Mouse (Mus musculus) stomach, embryonic 16.5 days (tissue): Measurements from ENCODE around the gene I0C0044D17Rik. TPM values are rescaled to one million over a fixed set of nuclear protein-coding genes. Genes with fewer than 3 reads are reported as not detected.
A peak's percentile ranks its signal among the peaks of the same experiment; 100 is the strongest.
"Not testable (repeated sequence)": the region's sequence is repeated elsewhere in the genome, so short reads cannot be mapped to it uniquely, and the experiment has no call there.

Source experiments
- ATAC-seq: fragments of 200-750 bp; cut with Nextera tagmentation; 2 replicates; pipeline ENCODE4 v1.8.0; 2017; ENCODE audit warnings: moderate number of reproducible peaks, moderate TSS enrichment; ENCODE audit not compliant: insufficient read depth, low FRiP score
- H3K27ac ChIP-seq: fragments of 300-500 bp; sonication (generic); 2 replicates; pipeline ENCODE4 v1.5.1; 2014; ENCODE audit warnings: low read length
- H3K27me3 ChIP-seq: fragments of 300-500 bp; sonication (generic); 2 replicates; pipeline ENCODE4 v1.6.1; 2014; ENCODE audit warnings: low read length, control low read depth, mixed read lengths; ENCODE audit not compliant: control insufficient read depth, insufficient read depth
- H3K36me3 ChIP-seq: fragments of 300-500 bp; sonication (generic); 2 replicates; pipeline ENCODE4 v1.6.1; 2014; ENCODE audit warnings: low read length; ENCODE audit not compliant: control insufficient read depth, insufficient read depth
- H3K4me1 ChIP-seq: fragments of 300-500 bp; sonication (generic); 2 replicates; pipeline ENCODE4 v1.6.1; 2014; ENCODE audit warnings: low read length, control low read depth, mixed read lengths; ENCODE audit not compliant: control insufficient read depth, insufficient read depth
- H3K4me2 ChIP-seq: fragments of 300-500 bp; sonication (generic); 2 replicates; pipeline ENCODE4 v1.6.1; 2014; ENCODE audit warnings: low read depth, low read length, mixed read lengths
- H3K4me3 ChIP-seq: fragments of 300-500 bp; sonication (generic); replicated peaks from 2 replicates; pipeline ENCODE4 v1.5.1; 2014; ENCODE audit warnings: mild to moderate bottlenecking, low read length
- H3K9ac ChIP-seq: fragments of 300-500 bp; sonication (generic); 2 replicates; pipeline ENCODE4 v1.6.1; 2014; ENCODE audit warnings: low read length
- H3K9me3 ChIP-seq: fragments of 300-500 bp; sonication (generic); replicated peaks from 2 replicates; pipeline ENCODE4 v1.6.1; 2016; ENCODE audit warnings: low read length, control low read depth; ENCODE audit not compliant: control insufficient read depth
- WGBS: fragments of 180-500 bp; shearing (Covaris S2); extraction: QIAGEN DNeasy Blood & Tissue Kit; methylation state at CpG from one replicate; pipeline ENCODE4 v1.1.7; 2014; 5-methylcytosine and 5-hydroxymethylcytosine counted together
- polyA plus RNA-seq: library from polyadenylated mRNA; unstranded; fragments of >200 nt; fragmentation: Nextera tagmentation; extraction: Ambion mirVana; gene quantifications from 2 replicates; pipeline ENCODE4 v1.2.1, GENCODE M21; 2015

Gene I0C0044D17Rik
- polyA plus RNA-seq, 1 experiment from 2014 or later = not detected

DNA sequence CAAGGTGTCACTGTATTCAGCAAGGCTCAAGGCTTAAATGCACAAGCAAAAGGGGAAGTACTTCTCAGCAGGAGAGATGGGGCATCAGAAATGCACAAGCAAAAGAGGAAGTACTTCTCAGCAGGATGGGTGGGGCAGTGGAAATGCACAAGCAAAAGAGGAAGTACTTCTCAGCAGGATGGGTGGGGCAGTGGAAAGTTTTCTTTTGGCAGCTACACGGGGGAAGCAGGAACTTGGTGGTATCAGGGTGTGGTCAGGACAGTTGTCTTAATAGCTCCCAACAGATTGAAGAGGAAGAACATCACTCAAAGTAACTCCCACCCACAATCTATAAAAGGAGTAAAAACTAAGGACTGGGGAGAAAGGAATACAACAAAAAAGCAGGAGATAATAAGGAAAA is 26.8 kb upstream of the I0C0044D17Rik start:
- 75% methylated on average over 1 of the region's 1 CpGs for WGBS
- H3K27me3 ChIP-seq, H3K4me2 ChIP-seq, H3K36me3 ChIP-seq, H3K27ac ChIP-seq, H3K4me1 ChIP-seq, H3K9me3 ChIP-seq, ATAC-seq, H3K9ac ChIP-seq, H3K4me3 ChIP-seq: not testable (repeated sequence)

DNA sequence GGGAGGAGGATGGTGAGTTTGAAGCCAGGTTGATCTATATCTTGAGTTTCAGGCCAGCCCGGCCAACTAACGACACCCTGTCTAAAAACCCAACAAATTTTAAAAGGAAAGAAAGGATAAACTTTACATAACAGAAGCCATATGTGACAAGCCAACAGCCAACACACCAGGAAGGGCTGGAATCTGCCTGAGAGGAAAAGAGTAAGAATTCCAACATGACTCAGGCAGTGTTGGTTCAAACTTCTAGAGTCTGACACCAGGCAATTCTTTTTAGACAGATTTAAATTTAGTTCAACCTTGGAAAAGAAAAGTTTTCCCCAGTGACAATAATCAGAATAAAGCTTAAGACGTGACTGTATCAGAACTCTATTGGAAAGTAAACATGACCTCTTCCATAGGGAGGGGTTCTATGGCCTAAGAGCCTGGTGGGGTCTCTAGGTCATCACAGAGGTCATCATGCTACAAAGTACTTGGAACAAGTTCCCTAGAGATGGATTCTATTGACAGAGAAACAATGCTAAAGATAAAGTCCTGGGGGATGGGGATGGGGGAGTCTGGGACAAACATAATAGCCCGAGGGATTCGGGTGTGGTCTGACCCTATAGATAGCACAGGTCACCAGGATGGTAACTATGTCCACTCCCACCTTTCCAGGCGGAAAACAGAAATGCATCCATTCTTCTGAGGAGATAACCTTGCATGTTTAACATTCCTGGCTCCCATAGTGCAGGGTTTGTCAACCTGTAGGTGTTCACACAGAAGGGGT is 23.7 kb upstream of the I0C0044D17Rik start:
- no peak overlapping the region for H3K9ac ChIP-seq
- H3K4me3 ChIP-seq = no peak overlapping the region
- no peak overlapping the region for H3K4me2 ChIP-seq
- ATAC-seq = no peak
- no peaks in the 10 kb centered on the region for H3K27me3 ChIP-seq
- H3K27ac ChIP-seq = no peak overlapping the region
- H3K36me3 ChIP-seq = no peaks in the 10 kb centered on the region
- H3K9me3 ChIP-seq = no peaks in the 10 kb centered on the region
- no peaks in the 10 kb centered on the region for H3K4me1 ChIP-seq
- 28% methylated on average over 6 of the region's 6 CpGs for WGBS

DNA sequence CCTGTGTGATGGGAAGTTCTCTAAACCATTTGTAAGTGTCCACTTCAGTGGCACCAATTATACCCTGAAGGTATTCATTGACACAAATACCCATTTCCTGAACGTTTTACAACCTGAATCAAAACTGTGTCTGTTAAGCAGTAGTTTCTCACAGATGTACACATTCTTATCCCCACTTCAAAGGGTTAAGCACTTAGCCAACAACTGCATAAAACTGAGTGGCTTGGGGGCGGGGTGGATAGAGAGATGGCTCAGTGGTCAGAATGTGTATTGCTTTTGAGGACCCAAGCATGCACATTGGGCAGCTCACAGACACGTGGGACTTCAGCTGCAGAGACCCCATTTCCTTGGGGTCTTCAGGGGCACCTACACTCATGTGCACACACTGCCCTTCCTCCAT is 22.8 kb upstream of the I0C0044D17Rik start:
- no peaks in the 10 kb centered on the region for H3K9me3 ChIP-seq
- no peak for ATAC-seq
- H3K36me3 ChIP-seq = no peaks in the 10 kb centered on the region
- H3K27ac ChIP-seq = no peak overlapping the region
- H3K4me1 ChIP-seq = no peaks in the 10 kb centered on the region
- 39% methylated on average over 3 of the region's 3 CpGs for WGBS
- no peaks in the 10 kb centered on the region for H3K27me3 ChIP-seq
- no peak overlapping the region for H3K4me2 ChIP-seq
- no peak overlapping the region for H3K4me3 ChIP-seq
- no peak overlapping the region for H3K9ac ChIP-seq

DNA sequence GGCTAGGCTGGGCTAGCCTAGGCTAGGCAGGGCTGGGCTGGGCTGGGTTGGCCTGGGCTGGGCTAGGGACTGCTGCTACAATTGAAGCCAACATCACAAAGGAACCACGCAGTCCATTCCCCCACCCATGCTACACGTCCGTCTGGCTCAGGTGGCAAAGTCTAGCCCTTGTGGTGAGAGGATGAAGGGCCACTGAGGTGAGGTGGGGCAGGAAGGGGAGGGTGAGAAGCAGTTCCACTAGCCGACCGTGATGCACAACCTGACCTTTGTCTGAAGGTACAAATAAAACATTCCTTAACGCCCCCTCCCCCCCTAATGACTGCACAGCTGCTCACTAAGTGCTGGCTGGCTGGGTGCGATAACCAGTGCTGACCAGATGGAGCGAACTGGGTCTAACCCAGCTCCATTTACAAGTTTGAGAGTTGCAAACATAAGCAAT is 22.1 kb upstream of the I0C0044D17Rik start:
- H3K27me3 ChIP-seq = no peaks in the 10 kb centered on the region
- H3K4me1 ChIP-seq = no peaks in the 10 kb centered on the region
- no peak overlapping the region for H3K4me2 ChIP-seq
- no peak overlapping the region for H3K9ac ChIP-seq
- 32% methylated on average over 8 of the region's 8 CpGs for WGBS
- H3K4me3 ChIP-seq = no peak overlapping the region
- H3K36me3 ChIP-seq = no peaks in the 10 kb centered on the region
- H3K9me3 ChIP-seq = no peaks in the 10 kb centered on the region
- no peak overlapping the region for H3K27ac ChIP-seq
- peak; percentile 47; the same call in 1 of the 2 replicates for ATAC-seq

DNA sequence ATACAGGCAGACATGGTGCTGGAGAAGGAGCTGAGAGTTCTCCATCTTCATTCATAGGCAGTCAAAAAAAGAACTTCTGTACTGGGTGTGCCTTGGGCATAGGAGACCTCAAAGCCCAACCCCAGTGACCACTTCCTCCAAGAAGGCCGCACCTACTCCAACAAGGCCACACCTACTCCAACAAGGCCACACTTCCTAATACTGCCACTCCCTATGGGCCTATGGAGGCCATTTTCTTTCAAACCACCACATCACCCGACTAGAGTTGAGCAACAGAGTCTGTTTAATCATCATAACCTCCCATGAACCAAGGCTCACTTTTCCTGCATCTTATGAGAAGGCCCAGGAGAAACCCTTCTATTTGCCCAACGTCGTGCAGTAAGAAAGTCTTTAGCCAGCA is 21.6 kb upstream of the I0C0044D17Rik start:
- WGBS = 88% methylated on average over 4 of the region's 4 CpGs
- H3K9ac ChIP-seq = no peak overlapping the region
- H3K36me3 ChIP-seq = no peaks in the 10 kb centered on the region
- H3K4me3 ChIP-seq = no peak overlapping the region
- H3K4me1 ChIP-seq = no peaks in the 10 kb centered on the region
- H3K4me2 ChIP-seq = no peak overlapping the region
- no peaks in the 10 kb centered on the region for H3K27me3 ChIP-seq
- no peaks in the 10 kb centered on the region for H3K9me3 ChIP-seq
- no peak overlapping the region for H3K27ac ChIP-seq
- ATAC-seq = no peak; the same call in 1 of the 2 replicates

DNA sequence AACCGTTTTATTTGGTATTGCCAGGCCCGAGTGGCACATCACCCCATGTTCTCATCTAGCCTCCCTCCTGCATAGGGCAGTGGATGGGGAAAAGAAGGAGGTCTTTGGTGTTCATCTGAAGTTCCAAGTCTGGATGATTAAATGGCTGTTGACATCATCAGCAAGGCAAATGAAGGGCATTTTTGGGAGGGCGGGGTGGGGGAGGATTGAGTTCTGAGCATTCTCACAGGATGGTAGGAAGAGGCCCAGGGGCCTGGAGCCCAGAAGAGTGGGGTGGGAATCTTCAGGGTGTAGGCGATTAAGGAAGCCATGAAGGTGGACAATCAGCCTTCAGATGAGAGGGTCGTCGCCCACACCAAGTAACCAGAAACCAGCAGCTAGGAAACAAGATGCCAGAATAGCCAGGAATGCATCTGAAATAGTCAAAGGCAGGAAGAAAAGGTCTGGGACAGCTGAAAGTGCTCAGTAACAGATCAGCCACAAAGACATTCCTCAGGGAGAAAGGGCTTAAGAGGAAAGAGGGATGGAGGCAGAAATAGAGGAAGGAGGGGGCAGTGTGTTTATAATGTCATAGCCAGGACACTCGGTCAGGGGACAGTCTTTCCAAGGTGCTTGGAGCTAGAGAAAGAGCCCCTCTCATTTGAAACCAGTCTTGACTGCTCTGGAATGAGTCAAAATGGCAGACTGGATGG is 20.4 kb upstream of the I0C0044D17Rik start:
- Histone ChIP-seq H3K36me3 (no peaks in the 10 kb centered on the region), H3K4me2 (no peak overlapping the region), H3K27me3 (no peaks in the 10 kb centered on the region), H3K4me3 (no peak overlapping the region), H3K27ac (no peak overlapping the region), H3K9ac (no peak overlapping the region), H3K9me3 (no peaks in the 10 kb centered on the region), H3K4me1 (no peaks in the 10 kb centered on the region)
- WGBS = 75% methylated on average over 7 of the region's 7 CpGs
- ATAC-seq = no peak

DNA sequence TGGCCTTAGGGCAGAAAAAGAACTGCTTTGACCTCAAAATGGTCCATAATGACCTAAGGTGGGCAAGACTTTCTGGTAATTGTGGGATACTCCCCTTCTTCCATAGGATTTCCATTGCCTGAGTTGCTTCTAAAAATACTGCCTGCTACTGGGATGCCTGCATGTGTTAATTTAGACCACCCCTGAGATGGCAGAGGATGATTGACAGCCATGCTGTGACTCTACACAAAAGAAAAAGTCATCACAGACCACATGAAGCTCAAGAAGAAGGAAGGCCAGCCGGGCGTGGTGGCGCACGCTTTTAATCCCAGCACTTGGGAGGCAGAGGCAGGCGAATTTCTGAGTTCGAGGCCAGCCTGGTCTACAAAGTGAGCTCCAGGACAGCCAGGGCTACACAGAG is 17.6 kb upstream of the I0C0044D17Rik start:
- not testable (repeated sequence) for H3K4me1 ChIP-seq, H3K9me3 ChIP-seq, H3K27me3 ChIP-seq, H3K27ac ChIP-seq, H3K4me2 ChIP-seq, H3K4me3 ChIP-seq, H3K9ac ChIP-seq, ATAC-seq, H3K36me3 ChIP-seq
- 94% methylated on average over 6 of the region's 6 CpGs for WGBS

DNA sequence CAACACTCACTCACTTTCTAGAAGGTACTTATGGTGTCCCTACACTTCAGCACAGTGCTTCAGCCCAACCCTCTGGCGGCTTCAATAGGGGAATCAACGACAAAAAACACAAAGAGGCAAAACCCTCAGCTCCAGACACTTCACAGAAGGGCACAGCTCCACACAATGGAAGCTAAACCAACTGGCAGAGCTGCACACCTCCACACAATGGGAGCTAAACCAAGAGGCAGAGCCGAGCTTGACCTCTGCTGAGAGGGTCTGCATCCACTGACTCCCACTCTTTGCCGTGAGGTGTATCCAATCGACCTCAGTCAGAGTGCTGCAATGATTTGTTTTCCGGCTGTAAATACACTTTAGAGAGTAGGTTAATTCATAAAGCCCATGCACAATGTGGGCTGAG is 16.9 kb upstream of the I0C0044D17Rik start:
- WGBS = 62% methylated on average over 6 of the region's 6 CpGs
- Histone ChIP-seq H3K9me3 (no peaks in the 10 kb centered on the region), H3K36me3 (no peaks in the 10 kb centered on the region), H3K4me3 (no peak overlapping the region), H3K9ac (no peak overlapping the region), H3K27ac (no peak overlapping the region), H3K4me1 (no peaks in the 10 kb centered on the region), H3K4me2 (no peak overlapping the region), H3K27me3 (no peaks in the 10 kb centered on the region)
- ATAC-seq = no peak

DNA sequence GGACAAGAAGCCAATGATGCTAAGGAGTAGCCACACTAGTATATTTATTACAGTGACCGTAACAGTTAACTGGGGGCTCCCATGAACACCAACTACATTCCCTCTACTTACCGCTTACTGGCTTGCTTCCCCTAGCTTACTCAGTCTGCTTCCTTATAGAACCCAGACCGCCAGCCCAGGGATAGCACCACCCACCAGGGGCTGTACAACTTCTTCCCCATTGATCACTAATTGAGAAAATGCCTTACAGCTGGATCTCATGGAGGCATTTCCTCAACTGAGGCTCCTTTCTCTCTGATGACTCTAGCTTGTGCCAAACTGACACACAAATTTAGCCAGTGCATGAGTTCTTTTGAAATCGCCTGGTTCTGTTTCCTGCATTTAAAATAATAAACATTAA is 15.3 kb upstream of the I0C0044D17Rik start:
- Histone ChIP-seq H3K36me3 (no peaks in the 10 kb centered on the region), H3K4me1 (no peaks in the 10 kb centered on the region), H3K4me2 (no peak overlapping the region), H3K27ac (no peak overlapping the region), H3K9me3 (no peaks in the 10 kb centered on the region), H3K4me3 (no peak overlapping the region), H3K27me3 (no peaks in the 10 kb centered on the region), H3K9ac (no peak overlapping the region)
- ATAC-seq = no peak
- 83% methylated on average over 4 of the region's 4 CpGs for WGBS
